8 mouse cellular contexts compared by ENCODE assay signal in genomic region chr7:24610144-24610878, GRCm38 (mm10). TPM values are rescaled to one million over a fixed set of nuclear protein-coding genes. Genes with fewer than 3 reads are reported as not detected.
DNase-seq lines count a peak whose midpoint lies in the region; ATAC-seq and TF ChIP-seq lines count a peak whose summit lies in the region.

TSS of gene Phldb3 (plus strand) at chr7:24610763.

- peak within 1 kb of the TSS; percentile 36 to 40 for H3K4me3 ChIP-seq in heart, embryonic 14.5 days (ENCODE audit: control insufficient read depth in 1 of 2, insufficient read depth in 1 of 2, low read depth in 1 of 2, low read length in 2 of 2)
- peak within 1 kb of the TSS; percentile 55 for H3K4me3 ChIP-seq in forebrain, embryonic 10.5 days
- H3K4me3 ChIP-seq in kidney, embryonic 14.5 days (ENCODE audit: low read length), result peak within 1 kb of the TSS; percentile 45
- H3K4me3 ChIP-seq in small intestine, adult 2 months (ENCODE audit: low read depth, low read length), result peak within 1 kb of the TSS; percentile 71

- 5% methylated on average over 27 of the region's 27 CpGs for WGBS in heart, embryonic 14.5 days
- WGBS in forebrain, embryonic 10.5 days, result 3% methylated on average over 27 of the region's 27 CpGs
- 2% methylated on average over 26 of the region's 27 CpGs for WGBS in kidney, embryonic 14.5 days
- WGBS in small intestine, adult 2 months, result 2% methylated on average over 27 of the region's 27 CpGs

- no peak for ATAC-seq in heart, embryonic 14.5 days (ENCODE audit: insufficient number of reproducible peaks, insufficient read depth, low FRiP score, low read depth)
- ATAC-seq in kidney, embryonic 14.5 days (ENCODE audit: low FRiP score, low TSS enrichment), result peak; percentile 43

- H3K4me1 ChIP-seq in heart, embryonic 14.5 days (ENCODE audit: control insufficient read depth in 2 of 2, insufficient read depth in 2 of 2, low read length in 2 of 2), result peaks cover 4 to 14% of the 10 kb centered on the region in 2 experiments; a peak in 3 of 4 replicates
- peaks cover 27% of the 10 kb centered on the region for H3K4me1 ChIP-seq in forebrain, embryonic 10.5 days
- peaks cover 14% of the 10 kb centered on the region; the same call in 1 of the 2 replicates for H3K4me1 ChIP-seq in kidney, embryonic 14.5 days (ENCODE audit: control insufficient read depth, insufficient read depth, low read length)
- peaks cover 15% of the 10 kb centered on the region for H3K4me1 ChIP-seq in small intestine, adult 2 months (ENCODE audit: control insufficient read depth, insufficient read depth, insufficient read length, low read length)

- no peaks in the 10 kb centered on the region for H3K36me3 ChIP-seq in heart, embryonic 14.5 days (ENCODE audit: control insufficient read depth, insufficient read depth, low read length)
- no peaks in the 10 kb centered on the region for H3K36me3 ChIP-seq in forebrain, embryonic 10.5 days (replicated peaks)
- H3K36me3 ChIP-seq in kidney, embryonic 14.5 days (ENCODE audit: control insufficient read depth, insufficient read depth, low read length), result no peaks in the 10 kb centered on the region
- 0 out of 2 replicates have a peak, but pooled peaks cover 1% of the 10 kb centered on the region for H3K36me3 ChIP-seq in small intestine, adult 2 months (ENCODE audit: control insufficient read depth, insufficient read depth, low read length)

- no peak within 1 kb of the TSS for H3K27ac ChIP-seq in heart, embryonic 14.5 days (replicated peaks in 1 of 2; ENCODE audit: control insufficient read depth in 1 of 2, insufficient read depth in 1 of 2, low read depth in 2 of 2, low read length in 2 of 2)
- 0 out of 2 replicates have a peak within 1 kb of the TSS, but pooled peaks have one; percentile 25 for H3K27ac ChIP-seq in forebrain, embryonic 10.5 days
- H3K27ac ChIP-seq in kidney, embryonic 14.5 days (ENCODE audit: low read depth, low read length), result no peak within 1 kb of the TSS; the same call in 1 of the 2 replicates
- peak within 1 kb of the TSS; percentile 48 for H3K27ac ChIP-seq in small intestine, adult 2 months (ENCODE audit: insufficient read depth, low read depth, low read length)

- TF ChIP-seq CTCF in small intestine, adult 2 months (IDR thresholded peaks at IDR 0.05; ENCODE audit: extremely low read depth, insufficient read length, insufficient replicate concordance, low read depth, low read length), result no peak

- peak within 1 kb of the TSS; percentile 28; the same call in 1 of the 2 replicates for H3K9ac ChIP-seq in heart, embryonic 14.5 days (ENCODE audit: low read length)
- peak within 1 kb of the TSS; percentile 34; the same call in 1 of the 2 replicates for H3K9ac ChIP-seq in kidney, embryonic 14.5 days (ENCODE audit: low read depth, low read length)

- H3K27me3 ChIP-seq in heart, embryonic 14.5 days (ENCODE audit: control insufficient read depth, insufficient read depth, low read length), result peaks cover 54% of the 10 kb centered on the region
- peaks cover 77% of the 10 kb centered on the region for H3K27me3 ChIP-seq in forebrain, embryonic 10.5 days (ENCODE audit: poor library complexity, severe bottlenecking)
- peaks cover 40% of the 10 kb centered on the region for H3K27me3 ChIP-seq in kidney, embryonic 14.5 days (ENCODE audit: control insufficient read depth, insufficient read depth, low read length)
- no peaks in the 10 kb centered on the region for H3K27me3 ChIP-seq in small intestine, adult 2 months (ENCODE audit: control insufficient read depth, insufficient read depth, low read length)

- H3K4me2 ChIP-seq in heart, embryonic 14.5 days (ENCODE audit: low read length), result peak within 1 kb of the TSS; percentile 60
- H3K4me2 ChIP-seq in kidney, embryonic 14.5 days (replicated peaks; ENCODE audit: low read depth, low read length), result peak within 1 kb of the TSS; percentile 61

- TF ChIP-seq POLR2A in small intestine, adult 2 months (IDR thresholded peaks at IDR 0.05; ENCODE audit: low read depth, low read length), result no peak

- no peak for DNase-seq in heart, postnatal 10 days
- no peak for DNase-seq in forebrain, embryonic 10.5 days (ENCODE audit: extremely low spot score, low spot score)
- peak; percentile 44 for DNase-seq in lung, postnatal 10 days
- no peak for DNase-seq in MN1 (ENCODE audit: low spot score)
- DNase-seq in left cerebral cortex, adult 11 months (ENCODE audit: low spot score), result no peak

- intact Hi-C loops in heart, postnatal 10 days (cut with DNase I), result loop anchor here (2.0 kb wide), 1 partner anchor 20 kb away; no protein-coding TSS in a partner anchor

- no peaks in the 10 kb centered on the region for H3K9me3 ChIP-seq in heart, embryonic 14.5 days (ENCODE audit: control insufficient read depth, low read length)
- H3K9me3 ChIP-seq in forebrain, embryonic 10.5 days, result no peaks in the 10 kb centered on the region; the same call in 1 of the 2 replicates
- H3K9me3 ChIP-seq in kidney, embryonic 14.5 days (ENCODE audit: control insufficient read depth, low read length), result no peaks in the 10 kb centered on the region

RNA-seq across cellular contexts. Expression of gene Phldb3, which starts in this region (rescaled TPM):
- 0.08 TPM in 1 of 2 replicates, not detected in the other for polyA plus RNA-seq in heart, embryonic 14.5 days (2014; fragmentation: Nextera tagmentation; extraction: Ambion mirVana)
- total RNA-seq in heart, postnatal 10 days (2021), result under 1 TPM; 0.22 to 0.48 TPM
- not detected in 2 replicates for polyA plus RNA-seq in forebrain, embryonic 10.5 days (2016; fragmentation: Nextera tagmentation; extraction: Ambion mirVana)
- 0.24 and 0.32 TPM in 2 replicates for polyA plus RNA-seq in kidney, embryonic 14.5 days (2014; fragmentation: Nextera tagmentation; extraction: Ambion mirVana)
- 2.3 and 7.5 TPM in 2 replicates for polyA plus RNA-seq in small intestine, adult 2 months (2012; rRNA removed)

Comparison
In these comparisons a context has a peak if more than half of its experiments do, and no peak if none do; other contexts are left out.
1. Peak in ATAC-seq, H3K4me3 ChIP-seq, H3K9ac ChIP-seq and H3K4me2 ChIP-seq in kidney, embryonic 14.5 days; RNA of the gene not detected or under 1 TPM.
2. H3K27ac ChIP-seq: peak in forebrain, embryonic 10.5 days (single experiment) and small intestine, adult 2 months (single experiment); none in heart, embryonic 14.5 days (0 of 2) and kidney, embryonic 14.5 days (single experiment).
3. Peak in every context shown above with its lines, with median percentiles within 50 percentile points of each other: H3K4me3 ChIP-seq.